Mouse (Mus musculus) liver, embryonic 16.5 days (tissue): ENCODE results near the gene Gpr176. TPM values are rescaled to one million over a fixed set of nuclear protein-coding genes. Genes with fewer than 3 reads are reported as not detected.

Experiments
- ATAC-seq: fragments of 200-750 bp; cut with Nextera tagmentation; 2 replicates; pipeline ENCODE4 v1.8.0; 2017; ENCODE audit warnings: low read depth, mild to moderate bottlenecking, moderate number of reproducible peaks, moderate library complexity
- H3K27ac ChIP-seq: fragments of 300-500 bp; sonication (generic); 2 replicates; pipeline ENCODE4 v1.5.1; 2014; ENCODE audit warnings: mild to moderate bottlenecking, low read length
- H3K27me3 ChIP-seq: fragments of 300-500 bp; sonication (generic); 2 replicates; pipeline ENCODE4 v1.6.1; 2014; ENCODE audit warnings: low read depth, low read length, mixed read lengths; ENCODE audit not compliant: control insufficient read depth, insufficient read depth
- H3K36me3 ChIP-seq: fragments of 300-500 bp; sonication (generic); 2 replicates; pipeline ENCODE4 v1.6.1; 2014; ENCODE audit warnings: mild to moderate bottlenecking; ENCODE audit not compliant: control insufficient read depth, insufficient read depth
- H3K4me1 ChIP-seq: fragments of 300-500 bp; sonication (generic); 2 replicates; pipeline ENCODE4 v1.6.1; 2014; ENCODE audit warnings: low read depth, low read length, mixed read lengths; ENCODE audit not compliant: control insufficient read depth
- H3K4me2 ChIP-seq: fragments of 300-500 bp; sonication (generic); 2 replicates; pipeline ENCODE4 v1.6.1; 2014; ENCODE audit warnings: low read depth, low read length, mixed read lengths
- H3K4me3 ChIP-seq: fragments of 300-500 bp; sonication (generic); 2 replicates; pipeline ENCODE4 v1.5.1; 2014; ENCODE audit warnings: low read depth, mild to moderate bottlenecking, low read length
- H3K9ac ChIP-seq: fragments of 300-500 bp; sonication (generic); 2 replicates; pipeline ENCODE4 v1.6.1; 2014; ENCODE audit warnings: low read depth, low read length
- H3K9me3 ChIP-seq: fragments of 300-500 bp; sonication (generic); replicated peaks from 2 replicates; pipeline ENCODE4 v1.6.1; 2016; ENCODE audit warnings: low read length; ENCODE audit not compliant: control insufficient read depth
- WGBS: fragments of 180-500 bp; shearing (Covaris S2); extraction: QIAGEN DNeasy Blood & Tissue Kit; methylation state at CpG from one replicate; pipeline ENCODE4 v1.1.7; 2014; ENCODE audit not compliant: insufficient replicate concordance; 5-methylcytosine and 5-hydroxymethylcytosine counted together
- polyA plus RNA-seq: library from polyadenylated mRNA; unstranded; fragments of >200 nt; fragmentation: Nextera tagmentation; extraction: Ambion mirVana; gene quantifications from 2 replicates; pipeline ENCODE4 v1.2.1, GENCODE M21; 2015

The Gpr176 gene
- polyA plus RNA-seq, 1 experiment from 2014 or later: 0.09 TPM

- H3K4me3 ChIP-seq: no peak overlapping the region
- ATAC-seq: no peak
- H3K27ac ChIP-seq: no peak overlapping the region
- no peak overlapping the region for H3K4me2 ChIP-seq
- no peaks in the 10 kb centered on the region for H3K27me3 ChIP-seq
- H3K36me3 ChIP-seq: no peaks in the 10 kb centered on the region
- H3K4me1 ChIP-seq: no peaks in the 10 kb centered on the region; the same call in 1 of the 2 replicates
- H3K9ac ChIP-seq: no peak overlapping the region
- WGBS: 72% methylated on average over 5 of the region's 5 CpGs
- no peaks in the 10 kb centered on the region for H3K9me3 ChIP-seq
Measured at GRCm38 (mm10) chr2:118404336-118404735, 31.1 kb upstream of the Gpr176 start.

GRCm38 (mm10) chr2:118401834-118402727 lies 28.9 kb upstream of the Gpr176 start:
- no peak for ATAC-seq
- Histone ChIP-seq H3K9ac (no peak overlapping the region), H3K4me2 (no peak overlapping the region), H3K9me3 (no peaks in the 10 kb centered on the region), H3K27me3 (no peaks in the 10 kb centered on the region), H3K4me3 (no peak overlapping the region), H3K27ac (no peak overlapping the region), H3K36me3 (no peaks in the 10 kb centered on the region), H3K4me1 (no peaks in the 10 kb centered on the region; the same call in 1 of the 2 replicates)
- 72% methylated on average over 5 of the region's 5 CpGs for WGBS

GRCm38 (mm10) chr2:118399751-118400150 lies 26.5 kb upstream of the Gpr176 start:
- no peak overlapping the region for H3K4me3 ChIP-seq
- H3K27me3 ChIP-seq: no peaks in the 10 kb centered on the region
- no peaks in the 10 kb centered on the region for H3K36me3 ChIP-seq
- no peaks in the 10 kb centered on the region for H3K9me3 ChIP-seq
- H3K4me1 ChIP-seq: no peaks in the 10 kb centered on the region; the same call in 1 of the 2 replicates
- ATAC-seq: peak; percentile 81
- H3K9ac ChIP-seq: no peak overlapping the region
- no peak overlapping the region for H3K4me2 ChIP-seq
- no peak overlapping the region for H3K27ac ChIP-seq
- 59% methylated on average over 5 of the region's 5 CpGs for WGBS

GRCm38 (mm10) chr2:118391201-118391600 lies 18.0 kb upstream of the Gpr176 start:
- no peak overlapping the region for H3K9ac ChIP-seq
- H3K27ac ChIP-seq: no peak overlapping the region
- no peaks in the 10 kb centered on the region for H3K36me3 ChIP-seq
- no peak for ATAC-seq
- no peak overlapping the region for H3K4me2 ChIP-seq
- WGBS: 38% methylated on average over 5 of the region's 5 CpGs
- H3K27me3 ChIP-seq: no peaks in the 10 kb centered on the region
- H3K4me3 ChIP-seq: no peak overlapping the region
- peaks cover 9% of the 10 kb centered on the region for H3K4me1 ChIP-seq
- H3K9me3 ChIP-seq: no peaks in the 10 kb centered on the region

GRCm38 (mm10) chr2:118390072-118390471 lies 16.9 kb upstream of the Gpr176 start:
- no peaks in the 10 kb centered on the region for H3K36me3 ChIP-seq
- H3K9ac ChIP-seq: no peak overlapping the region
- H3K27me3 ChIP-seq: no peaks in the 10 kb centered on the region
- no peaks in the 10 kb centered on the region for H3K9me3 ChIP-seq
- no peak overlapping the region; the same call in 1 of the 2 replicates for H3K4me3 ChIP-seq
- peak overlapping the region; percentile 88 for H3K4me2 ChIP-seq
- no peak for ATAC-seq
- H3K4me1 ChIP-seq: peaks cover 9% of the 10 kb centered on the region
- no peak overlapping the region for H3K27ac ChIP-seq
- WGBS: 68% methylated on average over 5 of the region's 5 CpGs

GRCm38 (mm10) chr2:118389569-118389968 lies 16.4 kb upstream of the Gpr176 start:
- peak overlapping the region; percentile 79; the same call in 1 of the 2 replicates for H3K27ac ChIP-seq

GRCm38 (mm10) chr2:118388341-118389335 lies 15.4 kb upstream of the Gpr176 start, which contains the start of gene Eif2ak4:
Eif2ak4 (plus strand) TSS chr2:118388618.
- Histone ChIP-seq H3K4me2 (peak within 1 kb of the TSS; percentile 88), H3K4me1 (peaks cover 9% of the 10 kb centered on the region), H3K4me3 (peak within 1 kb of the TSS; percentile 81), H3K27me3 (no peaks in the 10 kb centered on the region), H3K9me3 (no peaks in the 10 kb centered on the region), H3K36me3 (no peaks in the 10 kb centered on the region), H3K27ac (peak within 1 kb of the TSS; percentile 79), H3K9ac (peak within 1 kb of the TSS; percentile 85)
- peak; percentile 95 for ATAC-seq
- under 1% methylated on average over 61 of the region's 61 CpGs for WGBS

More at GRCm38 (mm10) chr2:118389569-118389968, 16.4 kb upstream of the Gpr176 start:
- Histone ChIP-seq H3K4me2 (peak overlapping the region; percentile 88), H3K9ac (peak overlapping the region; percentile 85), H3K27me3 (no peaks in the 10 kb centered on the region), H3K4me3 (peak overlapping the region; percentile 81), H3K36me3 (no peaks in the 10 kb centered on the region), H3K4me1 (peaks cover 9% of the 10 kb centered on the region), H3K9me3 (no peaks in the 10 kb centered on the region)
- 40% methylated on average over 3 of the region's 3 CpGs for WGBS
- no peak for ATAC-seq

- ATAC-seq: no peak
- H3K9me3 ChIP-seq: no peaks in the 10 kb centered on the region
- WGBS: 60% methylated on average over 5 of the region's 5 CpGs
Measured at GRCm38 (mm10) chr2:118383387-118383786, 10.2 kb upstream of the Gpr176 start.

More at GRCm38 (mm10) chr2:118383387-118383786, 10.2 kb upstream of the Gpr176 start:
- Histone ChIP-seq H3K4me1 (no peaks in the 10 kb centered on the region; the same call in 1 of the 2 replicates), H3K4me2 (no peak overlapping the region), H3K4me3 (no peak overlapping the region), H3K36me3 (no peaks in the 10 kb centered on the region), H3K9ac (no peak overlapping the region), H3K27ac (no peak overlapping the region), H3K27me3 (no peaks in the 10 kb centered on the region)
